Mouse (Mus musculus): ENCODE data around the gene Gm10134. TPM values are rescaled to one million over a fixed set of nuclear protein-coding genes. Genes with fewer than 3 reads are reported as not detected.
"Not testable (repeated sequence)": the region's sequence is repeated elsewhere in the genome, so short reads cannot be mapped to it uniquely, and the experiment has no call there.

The Gm10134 gene
- polyA plus RNA-seq, 1 experiment from 2014 or later: 7.4 TPM

- peaks cover 31% of the 10 kb centered on the region for H3K36me3 ChIP-seq (ENCODE audit: control insufficient read depth, insufficient read depth, low read length)
- no peaks in the 10 kb centered on the region for H3K27me3 ChIP-seq (ENCODE audit: control insufficient read depth, insufficient read depth, low read length)
- no peak overlapping the region for H3K4me2 ChIP-seq (ENCODE audit: low read depth, low read length)
- no peak overlapping the region for H3K27ac ChIP-seq (ENCODE audit: low read length)
- no peaks in the 10 kb centered on the region for H3K9me3 ChIP-seq (replicated peaks; ENCODE audit: control insufficient read depth, low read length)
- no peak overlapping the region for H3K9ac ChIP-seq (ENCODE audit: low read length)
- peaks cover 3% of the 10 kb centered on the region; the same call in 1 of the 2 replicates for H3K4me1 ChIP-seq (ENCODE audit: control insufficient read depth, insufficient read depth, low read length)
- ATAC-seq (ENCODE audit: insufficient read depth, low FRiP score): no peak
- 84% methylated on average over 2 of the region's 2 CpGs for WGBS
- H3K4me3 ChIP-seq (replicated peaks; ENCODE audit: low read length): no peak overlapping the region
Observed at GRCm38 (mm10) chr2:28470591-28470990, 35.3 kb upstream of the Gm10134 start.

- not testable (repeated sequence) for ATAC-seq (ENCODE audit: insufficient read depth, low FRiP score); H3K4me1 ChIP-seq (ENCODE audit: control insufficient read depth, insufficient read depth, low read length); H3K27me3 ChIP-seq (ENCODE audit: control insufficient read depth, insufficient read depth, low read length); H3K9ac ChIP-seq (ENCODE audit: low read length); H3K4me3 ChIP-seq (replicated peaks; ENCODE audit: low read length); H3K4me2 ChIP-seq (ENCODE audit: low read depth, low read length); H3K27ac ChIP-seq (ENCODE audit: low read length); H3K9me3 ChIP-seq (replicated peaks; ENCODE audit: control insufficient read depth, low read length)
- H3K36me3 ChIP-seq (ENCODE audit: control insufficient read depth, insufficient read depth, low read length): peaks cover 31% of the 10 kb centered on the region
- whole genome bisulfite sequencing: 91% methylated on average over 8 of the region's 8 CpGs
Observed at GRCm38 (mm10) chr2:28472011-28472410, 33.9 kb upstream of the Gm10134 start.

GRCm38 (mm10) chr2:28477993-28478392, 27.9 kb upstream of the Gm10134 start:
- H3K4me1 ChIP-seq (ENCODE audit: control insufficient read depth, insufficient read depth, low read length); H3K36me3 ChIP-seq (ENCODE audit: control insufficient read depth, insufficient read depth, low read length): not testable (repeated sequence)

GRCm38 (mm10) chr2:28479208-28480204, 26.4 kb upstream of the Gm10134 start:
- Histone ChIP-seq H3K9me3 (replicated peaks; ENCODE audit: control insufficient read depth, low read length) (no peaks in the 10 kb centered on the region), H3K36me3 (ENCODE audit: control insufficient read depth, insufficient read depth, low read length) (no peaks in the 10 kb centered on the region), H3K4me2 (ENCODE audit: low read depth, low read length) (peak overlapping the region; percentile 22; the same call in 1 of the 2 replicates), H3K27me3 (ENCODE audit: control insufficient read depth, insufficient read depth, low read length) (no peaks in the 10 kb centered on the region), H3K9ac (ENCODE audit: low read length) (0 out of 2 replicates have a peak overlapping the region, but pooled peaks have one; percentile 9), H3K4me1 (ENCODE audit: control insufficient read depth, insufficient read depth, low read length) (no peaks in the 10 kb centered on the region), H3K27ac (ENCODE audit: low read length) (no peak overlapping the region), H3K4me3 (replicated peaks; ENCODE audit: low read length) (peak overlapping the region; percentile 24)
- ATAC-seq (ENCODE audit: insufficient read depth, low FRiP score): no peak
- 62% methylated on average over 20 of the region's 20 CpGs for WGBS

More at GRCm38 (mm10) chr2:28477993-28478392, 27.9 kb upstream of the Gm10134 start:
- not testable (repeated sequence) for H3K27me3 ChIP-seq (ENCODE audit: control insufficient read depth, insufficient read depth, low read length); H3K9ac ChIP-seq (ENCODE audit: low read length); ATAC-seq (ENCODE audit: insufficient read depth, low FRiP score); H3K4me2 ChIP-seq (ENCODE audit: low read depth, low read length); H3K27ac ChIP-seq (ENCODE audit: low read length); H3K9me3 ChIP-seq (replicated peaks; ENCODE audit: control insufficient read depth, low read length); H3K4me3 ChIP-seq (replicated peaks; ENCODE audit: low read length)
- 93% methylated on average over 5 of the region's 5 CpGs for WGBS

- Histone ChIP-seq H3K4me1 (ENCODE audit: control insufficient read depth, insufficient read depth, low read length) (no peaks in the 10 kb centered on the region), H3K9ac (ENCODE audit: low read length) (no peak overlapping the region), H3K4me2 (ENCODE audit: low read depth, low read length) (no peak overlapping the region), H3K27me3 (ENCODE audit: control insufficient read depth, insufficient read depth, low read length) (no peaks in the 10 kb centered on the region), H3K9me3 (replicated peaks; ENCODE audit: control insufficient read depth, low read length) (no peaks in the 10 kb centered on the region), H3K4me3 (replicated peaks; ENCODE audit: low read length) (no peak overlapping the region), H3K36me3 (ENCODE audit: control insufficient read depth, insufficient read depth, low read length) (no peaks in the 10 kb centered on the region), H3K27ac (ENCODE audit: low read length) (no peak overlapping the region)
- WGBS: 48% methylated on average over 2 of the region's 2 CpGs
- no peak for ATAC-seq (ENCODE audit: insufficient read depth, low FRiP score)
Observed at GRCm38 (mm10) chr2:28483861-28484260, 22.0 kb upstream of the Gm10134 start.

- no peaks in the 10 kb centered on the region for H3K36me3 ChIP-seq (ENCODE audit: control insufficient read depth, insufficient read depth, low read length)
- H3K27me3 ChIP-seq (ENCODE audit: control insufficient read depth, insufficient read depth, low read length): no peaks in the 10 kb centered on the region
- ATAC-seq (ENCODE audit: insufficient read depth, low FRiP score): no peak
- H3K9ac ChIP-seq (ENCODE audit: low read length): no peak overlapping the region
- H3K9me3 ChIP-seq (replicated peaks; ENCODE audit: control insufficient read depth, low read length): no peaks in the 10 kb centered on the region
- no peak overlapping the region for H3K27ac ChIP-seq (ENCODE audit: low read length)
- H3K4me2 ChIP-seq (ENCODE audit: low read depth, low read length): no peak overlapping the region
- peaks cover 16% of the 10 kb centered on the region for H3K4me1 ChIP-seq (ENCODE audit: control insufficient read depth, insufficient read depth, low read length)
- no peak overlapping the region for H3K4me3 ChIP-seq (replicated peaks; ENCODE audit: low read length)
- WGBS: 69% methylated on average over 2 of the region's 2 CpGs
Observed at GRCm38 (mm10) chr2:28494521-28494920, 11.4 kb upstream of the Gm10134 start.

- H3K4me2 ChIP-seq (ENCODE audit: low read depth, low read length): no peak overlapping the region
- no peak overlapping the region for H3K9ac ChIP-seq (ENCODE audit: low read length)
- no peak overlapping the region for H3K4me3 ChIP-seq (replicated peaks; ENCODE audit: low read length)
- no peak for ATAC-seq (ENCODE audit: insufficient read depth, low FRiP score)
- no peaks in the 10 kb centered on the region for H3K9me3 ChIP-seq (replicated peaks; ENCODE audit: control insufficient read depth, low read length)
- H3K27me3 ChIP-seq (ENCODE audit: control insufficient read depth, insufficient read depth, low read length): no peaks in the 10 kb centered on the region
- peak overlapping the region; percentile 90; the same call in 1 of the 2 replicates for H3K27ac ChIP-seq (ENCODE audit: low read length)
- H3K4me1 ChIP-seq (ENCODE audit: control insufficient read depth, insufficient read depth, low read length): peaks cover 16% of the 10 kb centered on the region
- WGBS: 68% methylated on average over 14 of the region's 14 CpGs
- H3K36me3 ChIP-seq (ENCODE audit: control insufficient read depth, insufficient read depth, low read length): no peaks in the 10 kb centered on the region
Observed at GRCm38 (mm10) chr2:28495207-28495756, 10.6 kb upstream of the Gm10134 start.

DNA sequence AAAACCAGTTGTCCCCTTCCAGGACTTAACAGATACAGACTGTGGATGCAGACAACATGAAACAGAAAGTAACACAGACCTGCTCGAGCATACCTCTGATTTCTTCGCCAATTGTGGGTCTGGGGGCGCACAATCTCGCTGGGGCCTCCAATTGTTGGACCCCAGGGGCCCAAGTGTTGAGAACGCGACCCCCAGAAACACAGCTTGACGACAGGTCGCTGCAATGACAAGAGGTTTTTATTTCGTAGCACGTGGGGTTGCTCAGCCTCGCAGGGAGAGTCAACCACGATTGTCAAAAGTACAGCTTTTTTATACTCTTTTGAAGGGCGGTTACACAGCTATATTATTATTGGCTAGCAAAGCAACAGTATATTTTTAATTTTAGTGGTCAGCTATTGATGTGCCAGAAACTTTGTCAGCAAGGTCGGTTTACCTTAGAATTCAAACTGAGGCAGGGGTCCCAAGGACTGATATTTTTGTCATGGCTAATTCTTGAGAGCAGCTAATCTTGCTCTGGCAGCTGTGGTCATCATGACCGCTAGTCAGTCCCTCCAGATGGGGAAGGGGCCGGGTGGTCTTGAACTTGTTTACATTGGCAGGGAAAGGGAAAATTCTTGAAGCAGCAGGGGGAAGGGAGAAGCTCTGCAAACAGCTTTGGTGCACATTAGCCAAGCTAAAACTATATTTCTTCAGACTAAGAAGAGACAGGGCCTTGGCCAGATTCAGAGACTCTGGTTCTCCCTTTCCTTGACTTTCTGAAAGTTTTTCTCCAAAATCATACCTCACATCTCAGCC, 9.9 kb upstream of the Gm10134 start:
- H3K27ac ChIP-seq (ENCODE audit: low read length): peak overlapping the region; percentile 90
- no peaks in the 10 kb centered on the region for H3K36me3 ChIP-seq (ENCODE audit: control insufficient read depth, insufficient read depth, low read length)
- no peaks in the 10 kb centered on the region for H3K27me3 ChIP-seq (ENCODE audit: control insufficient read depth, insufficient read depth, low read length)
- H3K4me2 ChIP-seq (ENCODE audit: low read depth, low read length): peak overlapping the region; percentile 34; the same call in 1 of the 2 replicates
- no peak for ATAC-seq (ENCODE audit: insufficient read depth, low FRiP score)
- 73% methylated on average over 16 of the region's 16 CpGs for WGBS
- H3K4me3 ChIP-seq (replicated peaks; ENCODE audit: low read length): no peak overlapping the region
- no peak overlapping the region; the same call in 1 of the 2 replicates for H3K9ac ChIP-seq (ENCODE audit: low read length)
- H3K9me3 ChIP-seq (replicated peaks; ENCODE audit: control insufficient read depth, low read length): no peaks in the 10 kb centered on the region
- H3K4me1 ChIP-seq (ENCODE audit: control insufficient read depth, insufficient read depth, low read length): peaks cover 16% of the 10 kb centered on the region

All from stomach, embryonic 16.5 days (tissue).